In genomic region chr13:118791753-118792152, GRCm38 (mm10) we compare ENCODE assay signal across 20 mouse cellular contexts.
DNase-seq lines count a peak whose midpoint lies in the region.
"Had no signal": no experiment of that assay in that cellular context is flagged by ENCODE, and none has a peak within 500 bp of the region (broad histone marks: within the 10 kb centered on the region; RNA-seq: fewer than 3 reads in every experiment).

No protein-coding gene starts in this region.

- peak overlapping the region; percentile 69; the same call in 1 of the 2 replicates for H3K27ac ChIP-seq in limb, embryonic 10.5 days
- H3K27ac ChIP-seq: forebrain, embryonic 15.5 days; heart, adult 2 months; heart, embryonic 15.5 days; limb, embryonic 13.5 days; liver, embryonic 14.5 days; neural tube, embryonic 15.5 days had no signal

- DNase-seq in heart, adult 11 months: peak; percentile 16
- no peak for DNase-seq in heart, adult 9 months (ENCODE audit: low spot score in 2 of 2)
- DNase-seq in frontal cortex, postnatal 25 days (ENCODE audit: low spot score in 2 of 2): peak; percentile 4 to 8
- no peak for DNase-seq in limb, embryonic 10.5 days (ENCODE audit: low spot score)
- peak; percentile 26 for DNase-seq in right cerebral cortex, postnatal 25 days
- DNase-seq in T-cell, adult 2 months (ENCODE audit: low spot score): no peak
- DNase-seq in cerebellum, postnatal 14 days: no peak
- no peak for DNase-seq in urinary bladder, adult 18-20 months (ENCODE audit: low spot score in 2 of 2)
- DNase-seq: cerebellum, adult 8-10 months; heart, adult 2 months; kidney, postnatal 4 days; layer of hippocampus, adult 9-11 months; spleen, adult 18-20 months; thymus, adult 18-20 months had no signal

- H3K9me3 ChIP-seq in limb, embryonic 10.5 days (replicated peaks): no peaks in the 10 kb centered on the region
- H3K9me3 ChIP-seq: forebrain, embryonic 15.5 days; G1E; heart, embryonic 15.5 days; limb, embryonic 13.5 days; neural tube, embryonic 15.5 days had no signal

- peaks cover 21% of the 10 kb centered on the region for H3K36me3 ChIP-seq in limb, embryonic 10.5 days
- H3K36me3 ChIP-seq: forebrain, embryonic 15.5 days; G1E; heart, embryonic 15.5 days; limb, embryonic 13.5 days; neural tube, embryonic 15.5 days had no signal

- no peak overlapping the region for H3K4me3 ChIP-seq in limb, embryonic 10.5 days
- H3K4me3 ChIP-seq: forebrain, embryonic 15.5 days; heart, adult 2 months; heart, embryonic 15.5 days; limb, embryonic 13.5 days; neural tube, embryonic 15.5 days had no signal

- H3K27me3 ChIP-seq in limb, embryonic 10.5 days (ENCODE audit: low read depth, poor library complexity, severe bottlenecking): no peaks in the 10 kb centered on the region
- H3K27me3 ChIP-seq: forebrain, embryonic 15.5 days; heart, embryonic 15.5 days; limb, embryonic 13.5 days; neural tube, embryonic 15.5 days had no signal

- 62% methylated on average over 4 of the region's 4 CpGs for WGBS in limb, embryonic 10.5 days

- H3K4me1 ChIP-seq in limb, embryonic 10.5 days: peaks cover 25% of the 10 kb centered on the region
- H3K4me1 ChIP-seq: forebrain, embryonic 15.5 days; heart, embryonic 15.5 days; neural tube, embryonic 15.5 days had no signal

Comparison
In these comparisons a context has a peak if more than half of its experiments do, and no peak if none do; other contexts are left out.
1. DNase-seq: peak in heart, adult 11 months (single experiment), frontal cortex, postnatal 25 days (2 of 2) and right cerebral cortex, postnatal 25 days (single experiment); none in heart, adult 9 months (0 of 2), limb, embryonic 10.5 days (single experiment), T-cell, adult 2 months (single experiment), cerebellum, postnatal 14 days (0 of 2) and urinary bladder, adult 18-20 months (0 of 2).